Mouse (Mus musculus): ENCODE data around the gene Ssbp2. TPM values are rescaled to one million over a fixed set of nuclear protein-coding genes. Genes with fewer than 3 reads are reported as not detected.

The Ssbp2 gene
- polyA plus RNA-seq, 1 experiment: 125 TPM

- TF ChIP-seq CTCF (IDR thresholded peaks at IDR 0.05; ENCODE audit: borderline replicate concordance, control insufficient read depth, extremely low read depth, insufficient read depth, low read length, poor library complexity) (no peak), POLR2A (IDR thresholded peaks at IDR 0.05; ENCODE audit: control insufficient read depth, extremely low read depth, insufficient read depth, low read length, poor library complexity) (no peak)
- no peaks in the 10 kb centered on the region for H3K36me3 ChIP-seq (ENCODE audit: control insufficient read depth, insufficient read depth, low read length)
- DNase-seq: no peak
- no peaks in the 10 kb centered on the region for H3K27me3 ChIP-seq (ENCODE audit: control insufficient read depth, insufficient read depth, low read length)
- H3K4me3 ChIP-seq (ENCODE audit: control insufficient read depth, insufficient read depth, low read length): no peak overlapping the region
- peaks cover 12% of the 10 kb centered on the region; the same call in 1 of the 2 replicates for H3K4me1 ChIP-seq (replicated peaks; ENCODE audit: control insufficient read depth, insufficient read depth, low read length)
- 30% methylated on average over 2 of the region's 2 CpGs for WGBS
- no peak overlapping the region for H3K27ac ChIP-seq (ENCODE audit: control insufficient read depth, insufficient read depth, low read length)
These were observed 11.5 kb downstream of the Ssbp2 start for GRCm38 (mm10) chr13:91471566-91471965.

GRCm38 (mm10) chr13:91471980-91472379 is 11.9 kb downstream of the Ssbp2 start:
- Histone ChIP-seq H3K4me1 (replicated peaks; ENCODE audit: control insufficient read depth, insufficient read depth, low read length) (peaks cover 12% of the 10 kb centered on the region; the same call in 1 of the 2 replicates), H3K36me3 (ENCODE audit: control insufficient read depth, insufficient read depth, low read length) (no peaks in the 10 kb centered on the region), H3K27ac (ENCODE audit: control insufficient read depth, insufficient read depth, low read length) (no peak overlapping the region; the same call in 1 of the 2 replicates), H3K4me3 (ENCODE audit: control insufficient read depth, insufficient read depth, low read length) (no peak overlapping the region), H3K27me3 (ENCODE audit: control insufficient read depth, insufficient read depth, low read length) (no peaks in the 10 kb centered on the region)
- TF ChIP-seq POLR2A (IDR thresholded peaks at IDR 0.05; ENCODE audit: control insufficient read depth, extremely low read depth, insufficient read depth, low read length, poor library complexity) (no peak), CTCF (IDR thresholded peaks at IDR 0.05; ENCODE audit: borderline replicate concordance, control insufficient read depth, extremely low read depth, insufficient read depth, low read length, poor library complexity) (no peak)
- WGBS: 97% methylated on average over 2 of the region's 2 CpGs
- no peak for DNase-seq

GRCm38 (mm10) chr13:91473527-91473926 is 13.4 kb downstream of the Ssbp2 start:
- Histone ChIP-seq H3K27me3 (ENCODE audit: control insufficient read depth, insufficient read depth, low read length) (no peaks in the 10 kb centered on the region), H3K36me3 (ENCODE audit: control insufficient read depth, insufficient read depth, low read length) (no peaks in the 10 kb centered on the region), H3K27ac (ENCODE audit: control insufficient read depth, insufficient read depth, low read length) (no peak overlapping the region), H3K4me1 (replicated peaks; ENCODE audit: control insufficient read depth, insufficient read depth, low read length) (peaks cover 14% of the 10 kb centered on the region), H3K4me3 (ENCODE audit: control insufficient read depth, insufficient read depth, low read length) (no peak overlapping the region)
- WGBS: 82% methylated on average over 6 of the region's 6 CpGs
- TF ChIP-seq POLR2A (IDR thresholded peaks at IDR 0.05; ENCODE audit: control insufficient read depth, extremely low read depth, insufficient read depth, low read length, poor library complexity): no peak
- no peak for TF ChIP-seq CTCF (IDR thresholded peaks at IDR 0.05; ENCODE audit: borderline replicate concordance, control insufficient read depth, extremely low read depth, insufficient read depth, low read length, poor library complexity)
- no peak for DNase-seq

- TF ChIP-seq CTCF (IDR thresholded peaks at IDR 0.05; ENCODE audit: borderline replicate concordance, control insufficient read depth, extremely low read depth, insufficient read depth, low read length, poor library complexity) (no peak), POLR2A (IDR thresholded peaks at IDR 0.05; ENCODE audit: control insufficient read depth, extremely low read depth, insufficient read depth, low read length, poor library complexity) (no peak)
- no peak overlapping the region for H3K4me3 ChIP-seq (ENCODE audit: control insufficient read depth, insufficient read depth, low read length)
- peaks cover 14% of the 10 kb centered on the region for H3K4me1 ChIP-seq (replicated peaks; ENCODE audit: control insufficient read depth, insufficient read depth, low read length)
- no peaks in the 10 kb centered on the region for H3K36me3 ChIP-seq (ENCODE audit: control insufficient read depth, insufficient read depth, low read length)
- DNase-seq: no peak
- H3K27me3 ChIP-seq (ENCODE audit: control insufficient read depth, insufficient read depth, low read length): no peaks in the 10 kb centered on the region
- 79% methylated on average over 1 of the region's 1 CpGs for WGBS
- no peak overlapping the region for H3K27ac ChIP-seq (ENCODE audit: control insufficient read depth, insufficient read depth, low read length)
These were observed 13.9 kb downstream of the Ssbp2 start for GRCm38 (mm10) chr13:91474027-91474426.

DNA sequence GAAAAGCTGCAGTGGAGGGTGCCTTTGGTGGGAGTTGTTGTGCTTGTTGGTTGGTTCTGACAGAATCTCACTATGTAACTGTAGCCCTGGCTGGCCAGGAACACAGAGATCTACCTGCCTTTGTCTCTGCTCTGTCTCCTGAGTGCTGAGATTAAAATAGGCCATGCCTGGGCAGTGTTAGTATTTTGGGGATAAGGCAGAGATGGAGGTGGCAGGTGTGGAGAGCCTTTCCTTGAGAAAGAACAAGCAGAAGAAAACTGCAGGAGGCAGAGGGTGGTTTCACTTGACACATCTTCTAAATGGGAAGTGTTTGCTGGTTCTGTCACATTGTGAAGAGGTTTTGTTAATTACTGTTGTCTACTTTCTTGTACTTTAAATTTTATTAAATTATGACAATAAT is 15.8 kb downstream of the Ssbp2 start:
- TF ChIP-seq CTCF (IDR thresholded peaks at IDR 0.05; ENCODE audit: borderline replicate concordance, control insufficient read depth, extremely low read depth, insufficient read depth, low read length, poor library complexity) (no peak), POLR2A (IDR thresholded peaks at IDR 0.05; ENCODE audit: control insufficient read depth, extremely low read depth, insufficient read depth, low read length, poor library complexity) (no peak)
- H3K4me3 ChIP-seq (ENCODE audit: control insufficient read depth, insufficient read depth, low read length): no peak overlapping the region
- H3K27me3 ChIP-seq (ENCODE audit: control insufficient read depth, insufficient read depth, low read length): no peaks in the 10 kb centered on the region
- H3K4me1 ChIP-seq (replicated peaks; ENCODE audit: control insufficient read depth, insufficient read depth, low read length): peaks cover 13% of the 10 kb centered on the region
- DNase-seq: no peak
- H3K27ac ChIP-seq (ENCODE audit: control insufficient read depth, insufficient read depth, low read length): no peak overlapping the region
- H3K36me3 ChIP-seq (ENCODE audit: control insufficient read depth, insufficient read depth, low read length): no peaks in the 10 kb centered on the region

DNA sequence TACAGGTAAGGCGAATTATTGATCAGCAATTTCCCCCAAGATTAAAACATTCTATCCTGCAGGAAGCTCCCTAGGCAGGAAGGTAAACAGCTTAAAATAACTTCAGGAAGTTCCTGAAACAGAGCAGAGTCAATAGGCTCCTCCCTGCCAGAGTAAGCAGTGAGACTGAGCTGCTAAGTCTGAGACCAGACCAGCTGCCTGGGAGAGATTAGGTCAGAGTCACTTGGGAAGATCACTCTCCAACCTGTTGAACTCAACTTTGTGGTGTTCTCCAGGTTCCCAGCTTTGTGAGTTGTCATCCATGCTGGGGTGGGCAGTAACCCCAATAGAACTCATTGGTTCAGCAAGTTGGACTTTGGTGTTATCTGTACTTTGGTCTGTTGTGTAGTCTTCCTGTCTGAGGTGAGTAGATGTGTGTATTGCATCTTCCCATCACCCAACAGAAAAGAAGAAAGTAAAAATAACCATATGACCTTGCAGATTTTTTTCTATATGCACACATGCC is 16.6 kb downstream of the Ssbp2 start:
- Histone ChIP-seq H3K36me3 (ENCODE audit: control insufficient read depth, insufficient read depth, low read length) (no peaks in the 10 kb centered on the region), H3K4me1 (replicated peaks; ENCODE audit: control insufficient read depth, insufficient read depth, low read length) (peaks cover 11% of the 10 kb centered on the region), H3K27me3 (ENCODE audit: control insufficient read depth, insufficient read depth, low read length) (no peaks in the 10 kb centered on the region), H3K27ac (ENCODE audit: control insufficient read depth, insufficient read depth, low read length) (no peak overlapping the region), H3K4me3 (ENCODE audit: control insufficient read depth, insufficient read depth, low read length) (no peak overlapping the region)
- TF ChIP-seq CTCF (IDR thresholded peaks at IDR 0.05; ENCODE audit: borderline replicate concordance, control insufficient read depth, extremely low read depth, insufficient read depth, low read length, poor library complexity): no peak
- TF ChIP-seq POLR2A (IDR thresholded peaks at IDR 0.05; ENCODE audit: control insufficient read depth, extremely low read depth, insufficient read depth, low read length, poor library complexity): no peak
- WGBS: 100% methylated on average over 1 of the region's 1 CpGs
- no peak for DNase-seq

GRCm38 (mm10) chr13:91478011-91478410 is 17.9 kb downstream of the Ssbp2 start:
- Histone ChIP-seq H3K27me3 (ENCODE audit: control insufficient read depth, insufficient read depth, low read length) (no peaks in the 10 kb centered on the region), H3K4me1 (replicated peaks; ENCODE audit: control insufficient read depth, insufficient read depth, low read length) (peaks cover 9% of the 10 kb centered on the region), H3K36me3 (ENCODE audit: control insufficient read depth, insufficient read depth, low read length) (no peaks in the 10 kb centered on the region), H3K27ac (ENCODE audit: control insufficient read depth, insufficient read depth, low read length) (no peak overlapping the region), H3K4me3 (ENCODE audit: control insufficient read depth, insufficient read depth, low read length) (no peak overlapping the region)
- 72% methylated on average over 4 of the region's 4 CpGs for WGBS
- no peak for DNase-seq
- TF ChIP-seq CTCF (IDR thresholded peaks at IDR 0.05; ENCODE audit: borderline replicate concordance, control insufficient read depth, extremely low read depth, insufficient read depth, low read length, poor library complexity) (no peak), POLR2A (IDR thresholded peaks at IDR 0.05; ENCODE audit: control insufficient read depth, extremely low read depth, insufficient read depth, low read length, poor library complexity) (no peak)

Measured in thymus, adult 2 months (tissue).